Mouse (Mus musculus): ENCODE data around the gene Dbi.

Gene Dbi

DNA sequence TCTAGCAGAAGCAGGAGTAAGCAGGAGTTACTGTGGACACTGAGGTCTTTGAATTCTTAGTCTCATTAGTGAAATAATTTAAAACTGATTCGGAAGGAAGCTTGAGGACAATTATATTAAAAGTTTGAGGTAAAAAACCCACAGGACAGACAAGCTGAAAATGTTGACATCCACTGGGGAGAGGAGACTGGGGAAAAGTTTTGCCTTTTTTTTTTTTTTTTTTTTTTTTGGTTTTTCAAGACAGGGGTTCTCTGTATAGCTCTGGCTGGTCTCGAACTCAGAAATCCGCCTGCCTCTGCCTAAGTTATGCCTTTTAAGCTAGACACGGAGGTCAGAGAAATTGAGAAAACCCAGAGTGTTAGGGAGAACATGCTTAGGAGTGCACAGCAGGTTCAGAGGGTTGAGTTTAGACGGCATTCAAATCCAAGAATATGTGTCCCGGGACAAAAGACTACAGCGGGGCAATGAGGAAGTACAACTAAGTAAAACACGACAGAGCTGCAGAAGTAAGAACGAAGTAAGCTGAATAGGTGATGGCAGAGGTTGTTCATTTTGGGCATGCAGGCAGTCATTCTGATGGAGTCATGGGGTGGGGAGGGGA, 1.2 kb upstream of the Dbi start:
- no peak for DNase-seq (ENCODE audit: low read depth, low spot score)

DNA sequence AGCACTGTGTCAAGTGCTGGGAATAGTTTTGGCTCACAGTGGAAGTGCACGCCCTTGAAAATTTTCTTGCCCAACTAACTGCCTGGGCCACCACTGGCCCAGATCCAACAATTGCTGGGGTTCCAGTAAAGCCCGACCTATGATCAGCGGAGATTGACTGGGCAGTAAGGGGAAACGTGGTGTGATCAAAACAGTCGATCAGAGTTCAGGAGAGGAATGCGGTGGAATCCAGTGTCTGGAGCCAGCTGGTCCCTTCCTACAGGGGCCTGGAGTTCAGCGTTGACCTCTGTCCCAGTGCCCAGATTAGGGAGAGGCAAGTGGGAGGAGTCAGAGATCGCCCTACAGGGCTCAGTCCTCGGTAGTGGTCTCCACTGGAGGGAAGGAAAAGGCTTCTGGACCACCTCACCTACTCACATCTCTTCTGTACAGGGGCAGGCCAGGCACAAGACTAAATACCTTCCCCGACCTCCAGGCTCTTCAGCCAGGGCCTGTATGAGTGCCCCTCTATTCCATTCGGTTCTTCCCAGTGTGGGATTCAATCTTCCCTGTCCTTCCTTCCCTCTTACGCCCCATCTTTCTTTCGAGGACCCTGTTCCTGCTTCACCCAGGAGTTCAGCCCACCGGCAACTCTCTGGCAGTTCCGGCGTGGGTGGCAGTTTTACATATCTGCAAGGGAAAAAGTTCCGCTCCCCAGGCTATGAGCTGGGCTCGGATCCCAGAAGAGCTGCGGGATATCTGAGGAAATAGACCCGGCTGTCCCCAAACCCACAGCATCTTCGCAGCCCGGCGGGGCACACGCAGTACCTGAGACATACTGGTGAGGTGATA, 523 bp downstream of the Dbi start:
- peak; percentile 54 for DNase-seq (ENCODE audit: low read depth, low spot score)

DNA sequence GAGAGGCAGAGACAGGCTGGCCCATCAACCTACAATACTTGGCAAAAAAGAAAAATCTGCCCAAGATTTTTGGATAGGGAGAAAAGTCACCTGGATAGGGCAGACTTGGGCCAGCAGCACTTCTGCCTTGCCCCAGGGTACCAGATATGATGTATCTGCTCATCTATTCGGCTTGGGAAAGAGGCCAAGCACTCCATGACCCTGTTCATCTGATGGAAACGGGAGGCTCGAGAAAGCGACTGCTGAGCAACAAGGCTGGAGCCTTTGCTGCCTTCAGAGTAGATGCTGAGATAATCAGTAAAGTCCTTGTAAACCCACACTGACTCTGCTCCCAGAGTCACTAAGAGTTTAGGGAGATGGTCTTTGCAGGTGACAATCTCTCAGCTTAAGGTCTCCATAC, 1.5 kb downstream of the Dbi start:
- DNase-seq (ENCODE audit: low read depth, low spot score), result no peak

DNA sequence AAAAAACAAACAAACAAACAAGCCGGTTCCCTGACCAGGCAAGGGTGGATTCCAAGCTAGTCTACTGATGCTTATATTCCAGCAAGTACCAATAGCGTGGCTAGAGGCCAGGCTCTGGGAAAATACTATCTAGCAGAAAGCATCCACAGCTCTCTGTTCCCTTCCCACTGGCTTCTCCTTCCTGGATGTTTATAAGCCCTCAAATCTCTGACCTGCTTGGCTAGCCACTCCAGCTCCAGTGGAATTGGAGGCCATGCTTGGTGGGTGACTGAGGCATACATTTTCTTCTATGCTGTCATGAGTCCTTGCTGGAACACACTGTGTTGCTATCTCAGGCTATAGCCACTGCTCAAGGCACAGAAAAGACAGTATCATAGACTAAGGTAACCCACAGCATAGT, 2.0 kb downstream of the Dbi start:
- DNase-seq (ENCODE audit: low read depth, low spot score), result no peak

DNA sequence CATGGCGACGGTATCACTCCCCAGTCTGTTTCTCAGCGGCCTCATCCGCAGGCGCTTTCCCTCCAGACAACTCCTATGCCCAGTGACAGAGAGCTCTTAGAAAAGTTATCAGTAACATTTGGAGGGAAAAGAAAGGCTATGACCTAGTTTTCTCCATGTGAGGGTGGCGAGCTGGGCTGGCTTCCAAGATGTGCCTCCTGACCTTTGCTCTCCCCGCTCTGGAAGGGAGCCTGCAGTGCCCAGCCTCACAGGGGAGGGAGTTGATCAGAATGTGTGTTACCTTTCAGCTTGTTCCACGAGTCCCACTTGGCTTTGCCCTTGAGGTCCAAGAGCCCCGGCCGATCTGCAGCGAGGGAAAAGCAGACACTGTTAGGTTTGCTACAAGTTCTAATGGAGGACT, 4.8 kb downstream of the Dbi start:
- DNase-seq (ENCODE audit: low read depth, low spot score), result peak; percentile 42

- DNase-seq (ENCODE audit: low read depth, low spot score), result peak; percentile 44
Measured at GRCm38 (mm10) chr1:120115671-120116081, 5.2 kb downstream of the Dbi start.

DNA sequence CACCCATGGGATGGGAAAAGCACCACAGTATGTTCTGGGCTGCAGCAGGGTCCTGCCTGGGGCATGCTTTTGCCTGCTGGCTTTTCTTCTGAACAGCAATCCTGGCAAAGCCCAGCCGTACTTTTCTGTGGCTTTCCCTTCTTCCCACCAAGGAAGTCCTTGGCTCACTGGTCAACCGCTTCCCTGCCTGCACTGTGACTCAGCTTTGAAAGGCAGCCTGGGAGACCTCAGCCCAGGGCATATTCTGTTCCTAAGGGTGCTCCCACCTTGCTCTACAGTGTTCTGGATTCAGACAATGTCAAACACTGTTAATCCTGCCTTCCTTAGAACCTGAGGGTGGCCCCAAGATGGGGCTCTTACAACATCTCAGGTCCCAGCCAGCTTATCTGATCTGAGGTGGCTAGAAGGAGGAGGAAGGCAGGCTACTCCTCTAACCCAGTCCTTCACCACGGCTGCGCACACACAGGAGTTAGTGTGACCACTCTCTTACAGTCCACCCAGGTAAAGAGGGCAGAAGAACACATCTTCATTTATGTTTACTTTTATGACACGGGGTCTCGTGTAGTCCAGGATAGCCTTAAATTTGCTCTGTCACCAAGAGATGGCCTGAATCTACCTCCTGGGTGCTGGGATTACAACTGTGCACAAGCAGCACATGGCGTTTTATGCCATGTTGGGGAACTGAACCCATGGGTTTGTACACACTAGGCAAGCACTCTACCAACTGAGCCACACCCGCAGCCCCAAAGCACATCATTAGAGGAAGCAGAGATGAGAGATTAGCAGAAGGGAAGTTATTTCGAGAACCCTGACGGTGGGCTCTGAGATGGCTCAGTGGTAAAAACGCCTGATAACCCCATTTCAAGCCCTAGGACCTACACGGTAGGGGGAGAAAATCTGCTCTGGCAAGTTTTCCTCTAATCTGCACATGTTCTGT, 8.4 kb downstream of the Dbi start:
- no peak for DNase-seq (ENCODE audit: low read depth, low spot score)

DNA sequence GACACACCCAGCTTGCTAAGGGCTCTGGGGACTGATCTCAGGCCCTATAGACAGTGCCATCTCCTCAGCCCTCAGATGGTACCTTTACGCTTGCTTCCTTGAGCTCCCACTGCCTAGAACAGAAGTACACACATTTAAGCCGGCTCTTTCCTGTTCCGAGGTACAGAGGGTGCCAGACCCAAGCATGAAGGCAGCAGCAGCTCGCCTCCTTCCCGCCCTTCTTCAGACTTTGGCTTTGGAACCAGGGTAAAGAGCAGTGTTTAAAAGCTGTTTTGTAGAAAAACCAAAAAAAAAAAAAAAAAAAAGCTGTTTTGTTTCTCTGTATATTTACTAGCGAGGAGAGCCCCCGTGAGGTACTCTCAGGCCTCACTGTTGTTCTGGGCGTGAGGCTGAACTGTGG, 9.1 kb downstream of the Dbi start:
- DNase-seq (ENCODE audit: low read depth, low spot score), result no peak

GRCm38 (mm10) chr1:120109741-120110432, 11.0 kb downstream of the Dbi start:
- no peak for DNase-seq (ENCODE audit: low read depth, low spot score)

DNA sequence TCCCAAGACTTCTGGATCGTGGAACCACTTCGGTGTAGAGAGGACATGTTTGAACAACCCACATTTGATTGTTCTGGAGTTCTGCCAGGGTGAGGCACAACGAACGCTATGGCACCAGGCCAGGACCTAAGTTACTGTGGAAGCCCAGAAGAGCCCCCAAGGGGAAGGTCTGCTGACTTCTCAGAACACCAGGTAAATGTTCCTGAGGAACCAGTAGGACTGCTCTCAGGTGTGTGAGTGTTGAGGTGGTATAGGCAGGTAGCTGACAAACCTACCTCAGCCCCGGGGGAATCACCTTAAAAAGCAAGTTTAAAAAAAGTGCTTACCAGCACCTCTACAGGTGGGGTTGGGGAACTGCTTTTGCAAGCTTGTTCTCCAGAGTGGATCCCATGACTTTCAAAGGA, 15.3 kb downstream of the Dbi start:
- DNase-seq (ENCODE audit: low read depth, low spot score), result no peak

GRCm38 (mm10) chr1:120101227-120101609, 19.7 kb downstream of the Dbi start:
- no peak for DNase-seq (ENCODE audit: low read depth, low spot score)

DNA sequence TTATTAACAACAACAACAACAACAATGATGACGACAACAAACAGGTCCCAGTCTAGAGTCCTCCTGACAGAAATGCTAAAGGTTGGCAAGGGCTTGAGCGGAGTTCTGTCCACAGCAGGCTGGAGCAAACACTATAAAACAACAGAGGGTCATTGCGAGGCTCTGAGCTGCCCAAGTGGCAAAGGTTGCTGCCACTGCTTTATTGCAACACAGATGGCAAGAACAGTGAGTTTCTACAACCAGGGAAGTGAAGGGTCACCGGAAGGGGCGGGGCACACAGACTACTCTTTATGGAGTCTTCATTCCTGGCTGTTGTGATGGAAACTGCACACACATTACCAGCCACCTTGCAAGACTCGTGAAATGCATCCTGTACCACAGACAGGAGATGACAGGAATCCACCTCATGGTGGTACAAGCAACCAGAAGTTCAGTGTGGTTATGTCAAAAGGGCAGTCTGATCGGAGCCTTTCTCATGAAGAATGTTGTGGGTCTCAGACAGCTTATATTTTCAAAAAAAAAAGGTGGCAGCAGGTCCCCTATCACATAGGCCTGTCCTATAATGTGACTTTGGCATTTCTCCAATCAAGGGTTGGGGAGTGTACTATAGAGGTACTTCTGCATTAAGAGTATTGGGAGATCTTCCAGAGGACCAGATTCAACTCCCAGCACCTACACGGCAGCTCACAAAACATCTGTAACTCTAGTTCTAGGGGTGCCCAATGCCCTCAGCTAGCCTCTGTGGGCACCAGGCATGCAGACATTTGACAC, 20.2 kb downstream of the Dbi start:
- DNase-seq (ENCODE audit: low read depth, low spot score), result no peak

GRCm38 (mm10) chr1:120099483-120099882, 21.4 kb downstream of the Dbi start:
- DNase-seq (ENCODE audit: low read depth, low spot score), result peak; percentile 36

DNA sequence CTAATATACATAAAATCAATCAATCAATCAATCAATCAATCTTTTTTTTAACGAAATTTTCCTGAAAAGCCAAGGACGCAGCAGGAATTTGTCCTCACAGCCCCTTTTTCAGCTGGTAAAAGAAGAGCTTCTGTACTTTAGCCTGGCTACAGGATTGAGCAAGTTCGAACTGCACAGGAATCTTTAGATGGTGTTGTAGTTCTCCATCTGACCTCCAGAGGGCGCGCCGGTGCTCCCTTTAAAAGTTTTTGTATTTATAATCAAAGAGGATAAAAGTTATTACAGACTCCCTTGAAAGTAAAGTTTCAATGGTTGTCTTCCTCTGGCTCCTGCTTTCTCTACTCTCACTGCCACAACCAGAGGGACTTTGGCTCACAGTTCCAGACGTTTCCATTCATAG, 22.6 kb downstream of the Dbi start:
- peak; percentile 46 for DNase-seq (ENCODE audit: low read depth, low spot score)

- DNase-seq (ENCODE audit: low read depth, low spot score), result no peak
Measured at GRCm38 (mm10) chr1:120094920-120095319, 26.0 kb downstream of the Dbi start.

- DNase-seq (ENCODE audit: low read depth, low spot score), result peak; percentile 81
Measured at GRCm38 (mm10) chr1:120093482-120094134, 27.3 kb downstream of the Dbi start.

- DNase-seq (ENCODE audit: low read depth, low spot score), result peak; percentile 57
Measured at GRCm38 (mm10) chr1:120090880-120091570, 29.9 kb downstream of the Dbi start.

DNA sequence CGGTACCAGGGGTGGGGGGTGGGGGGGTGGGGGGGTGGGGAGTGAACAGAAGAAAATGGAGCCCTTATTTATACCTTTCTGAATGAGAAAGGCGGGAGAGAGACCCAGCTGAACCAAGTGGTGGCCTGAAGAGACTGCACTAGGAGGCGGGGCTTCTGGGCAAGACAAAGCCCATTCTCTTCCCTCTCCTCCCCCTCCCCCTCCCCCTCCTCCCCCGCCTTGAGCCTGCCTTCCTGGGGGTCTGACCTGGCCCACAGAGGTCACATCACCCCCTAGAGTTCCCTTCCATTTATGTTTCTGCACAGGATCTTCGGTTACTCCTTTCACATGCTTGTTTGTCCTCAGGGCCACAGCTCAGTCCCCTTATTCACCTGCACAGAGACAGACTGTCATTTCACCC, 31.7 kb downstream of the Dbi start:
- no peak for DNase-seq (ENCODE audit: low read depth, low spot score)

GRCm38 (mm10) chr1:120086644-120087043, 34.2 kb downstream of the Dbi start:
- DNase-seq (ENCODE audit: low read depth, low spot score), result no peak

- DNase-seq (ENCODE audit: low read depth, low spot score), result no peak
Measured at GRCm38 (mm10) chr1:120085696-120086095, 35.2 kb downstream of the Dbi start.
